Mouse (Mus musculus): Measurements from ENCODE around the gene 1700034J05Rik. TPM values are rescaled to one million over a fixed set of nuclear protein-coding genes. Genes with fewer than 3 reads are reported as not detected.

1700034J05Rik gene
- polyA plus RNA-seq, 1 experiment = not detected

- Histone ChIP-seq H3K4me1 (ENCODE audit: control insufficient read depth, insufficient read depth, insufficient read length, low read length) (peaks cover 23% of the 10 kb centered on the region), H3K4me3 (ENCODE audit: insufficient read depth, low read depth, low read length) (no peak overlapping the region), H3K27ac (replicated peaks; ENCODE audit: low read depth, low read length) (no peak overlapping the region)
Observed at GRCm38 (mm10) chr6:146950454-146950832, 3.8 kb downstream of the 1700034J05Rik start.

GRCm38 (mm10) chr6:146949682-146950453, 4.4 kb downstream of the 1700034J05Rik start:
- Histone ChIP-seq H3K4me3 (ENCODE audit: insufficient read depth, low read depth, low read length) (no peak overlapping the region), H3K27ac (replicated peaks; ENCODE audit: low read depth, low read length) (no peak overlapping the region; the same call in 1 of the 2 replicates)

GRCm38 (mm10) chr6:146947186-146947585, 7.0 kb downstream of the 1700034J05Rik start:
- peak overlapping the region; percentile 86 for H3K27ac ChIP-seq (replicated peaks; ENCODE audit: low read depth, low read length)
- no peak overlapping the region for H3K4me3 ChIP-seq (ENCODE audit: insufficient read depth, low read depth, low read length)
- peaks cover 40% of the 10 kb centered on the region for H3K4me1 ChIP-seq (ENCODE audit: control insufficient read depth, insufficient read depth, insufficient read length, low read length)

More at GRCm38 (mm10) chr6:146949682-146950453, 4.4 kb downstream of the 1700034J05Rik start:
- H3K4me1 ChIP-seq (ENCODE audit: control insufficient read depth, insufficient read depth, insufficient read length, low read length) = peaks cover 29% of the 10 kb centered on the region

GRCm38 (mm10) chr6:146946327-146947029, 7.7 kb downstream of the 1700034J05Rik start:
- H3K4me1 ChIP-seq (ENCODE audit: control insufficient read depth, insufficient read depth, insufficient read length, low read length) = peaks cover 46% of the 10 kb centered on the region
- H3K27ac ChIP-seq (replicated peaks; ENCODE audit: low read depth, low read length) = peak overlapping the region; percentile 86
- H3K4me3 ChIP-seq (ENCODE audit: insufficient read depth, low read depth, low read length) = no peak overlapping the region

GRCm38 (mm10) chr6:146944830-146945229, 9.4 kb downstream of the 1700034J05Rik start:
- Histone ChIP-seq H3K4me3 (ENCODE audit: insufficient read depth, low read depth, low read length) (no peak overlapping the region), H3K27ac (replicated peaks; ENCODE audit: low read depth, low read length) (peak overlapping the region; percentile 55), H3K4me1 (ENCODE audit: control insufficient read depth, insufficient read depth, insufficient read length, low read length) (peaks cover 49% of the 10 kb centered on the region)

- no peak overlapping the region; the same call in 1 of the 2 replicates for H3K27ac ChIP-seq (replicated peaks; ENCODE audit: low read depth, low read length)
- peaks cover 49% of the 10 kb centered on the region for H3K4me1 ChIP-seq (ENCODE audit: control insufficient read depth, insufficient read depth, insufficient read length, low read length)
- no peak overlapping the region for H3K4me3 ChIP-seq (ENCODE audit: insufficient read depth, low read depth, low read length)
Observed at GRCm38 (mm10) chr6:146944009-146944408, 10.2 kb downstream of the 1700034J05Rik start.

- Histone ChIP-seq H3K4me1 (ENCODE audit: control insufficient read depth, insufficient read depth, insufficient read length, low read length) (peaks cover 37% of the 10 kb centered on the region), H3K4me3 (ENCODE audit: insufficient read depth, low read depth, low read length) (no peak overlapping the region), H3K27ac (replicated peaks; ENCODE audit: low read depth, low read length) (peak overlapping the region; percentile 54)
Observed at GRCm38 (mm10) chr6:146941505-146942275, 12.5 kb downstream of the 1700034J05Rik start.

GRCm38 (mm10) chr6:146939026-146939425, 15.2 kb downstream of the 1700034J05Rik start:
- Histone ChIP-seq H3K4me3 (ENCODE audit: insufficient read depth, low read depth, low read length) (no peak overlapping the region), H3K27ac (replicated peaks; ENCODE audit: low read depth, low read length) (no peak overlapping the region), H3K4me1 (ENCODE audit: control insufficient read depth, insufficient read depth, insufficient read length, low read length) (peaks cover 22% of the 10 kb centered on the region)

GRCm38 (mm10) chr6:146935957-146936356, 18.3 kb downstream of the 1700034J05Rik start:
- peaks cover 10% of the 10 kb centered on the region for H3K4me1 ChIP-seq (ENCODE audit: control insufficient read depth, insufficient read depth, insufficient read length, low read length)
- H3K27ac ChIP-seq (replicated peaks; ENCODE audit: low read depth, low read length) = peak overlapping the region; percentile 33; the same call in 1 of the 2 replicates
- no peak overlapping the region for H3K4me3 ChIP-seq (ENCODE audit: insufficient read depth, low read depth, low read length)

- Histone ChIP-seq H3K4me1 (ENCODE audit: control insufficient read depth, insufficient read depth, insufficient read length, low read length) (peaks cover 21% of the 10 kb centered on the region), H3K27ac (replicated peaks; ENCODE audit: low read depth, low read length) (peak overlapping the region; percentile 81), H3K4me3 (ENCODE audit: insufficient read depth, low read depth, low read length) (no peak overlapping the region)
Observed at GRCm38 (mm10) chr6:146933123-146933522, 21.1 kb downstream of the 1700034J05Rik start.

- Histone ChIP-seq H3K4me3 (ENCODE audit: insufficient read depth, low read depth, low read length) (no peak overlapping the region), H3K27ac (replicated peaks; ENCODE audit: low read depth, low read length) (peak overlapping the region; percentile 93), H3K4me1 (ENCODE audit: control insufficient read depth, insufficient read depth, insufficient read length, low read length) (peaks cover 30% of the 10 kb centered on the region)
Observed at GRCm38 (mm10) chr6:146929031-146929430, 25.2 kb downstream of the 1700034J05Rik start.

GRCm38 (mm10) chr6:146928108-146928507, 26.1 kb downstream of the 1700034J05Rik start:
- H3K27ac ChIP-seq (replicated peaks; ENCODE audit: low read depth, low read length) = peak overlapping the region; percentile 94
- H3K4me1 ChIP-seq (ENCODE audit: control insufficient read depth, insufficient read depth, insufficient read length, low read length) = peaks cover 30% of the 10 kb centered on the region
- no peak overlapping the region for H3K4me3 ChIP-seq (ENCODE audit: insufficient read depth, low read depth, low read length)

- peak overlapping the region; percentile 28; the same call in 1 of the 2 replicates for H3K27ac ChIP-seq (replicated peaks; ENCODE audit: low read depth, low read length)
- no peak overlapping the region for H3K4me3 ChIP-seq (ENCODE audit: insufficient read depth, low read depth, low read length)
- H3K4me1 ChIP-seq (ENCODE audit: control insufficient read depth, insufficient read depth, insufficient read length, low read length) = peaks cover 28% of the 10 kb centered on the region
Observed at GRCm38 (mm10) chr6:146926415-146926980, 27.7 kb downstream of the 1700034J05Rik start.

- H3K4me1 ChIP-seq (ENCODE audit: control insufficient read depth, insufficient read depth, insufficient read length, low read length) = peaks cover 17% of the 10 kb centered on the region
- H3K27ac ChIP-seq (replicated peaks; ENCODE audit: low read depth, low read length) = no peak overlapping the region
- no peak overlapping the region for H3K4me3 ChIP-seq (ENCODE audit: insufficient read depth, low read depth, low read length)
Observed at GRCm38 (mm10) chr6:146918341-146918740, 35.9 kb downstream of the 1700034J05Rik start.

GRCm38 (mm10) chr6:146917396-146917795, 36.8 kb downstream of the 1700034J05Rik start:
- no peak overlapping the region for H3K27ac ChIP-seq (replicated peaks; ENCODE audit: low read depth, low read length)
- H3K4me1 ChIP-seq (ENCODE audit: control insufficient read depth, insufficient read depth, insufficient read length, low read length) = peaks cover 24% of the 10 kb centered on the region
- no peak overlapping the region for H3K4me3 ChIP-seq (ENCODE audit: insufficient read depth, low read depth, low read length)
